Mouse (Mus musculus) gastrocnemius, postnatal 36 days (tissue): ENCODE results near the gene Acly. TPM values are rescaled to one million over a fixed set of nuclear protein-coding genes. Genes with fewer than 3 reads are reported as not detected.

Experiments used
- DNase-seq, 2 experiments: peaks; one replicate each; pipeline ENCODE4 v3.0.0; 2022
- intact Hi-C: fragments of 180-260 bp; cut with DNase I; formaldehyde crosslinking; loops from one replicate; pipeline ENCODE4 v1.15.1; 2025
- long read RNA-seq, 2 experiments: library from polyadenylated mRNA; stranded (forward); transcript quantifications; one replicate each; pipeline ENCODE4 v2.0.0; 2021
- total RNA-seq, 2 experiments: library from RNA; stranded (reverse); gene quantifications; 2 replicates each; pipeline ENCODE4 v1.2.3; 2021

Acly gene
- total RNA-seq = 10 to 100 TPM; 10.4 to 13.6 TPM
- long read RNA-seq, experiment 1, full-length matches to known transcripts = 6 of 9 reads
- long read RNA-seq, experiment 1, partial matches to known transcripts = 0 of 9 reads
- long read RNA-seq, experiment 1, other reads (novel, unspliced or antisense) = 3 of 9 reads
- long read RNA-seq, experiment 2, full-length matches to known transcripts = 9 of 13 reads
- long read RNA-seq, experiment 2, partial matches to known transcripts = 2 of 13 reads
- long read RNA-seq, experiment 2, other reads (novel, unspliced or antisense) = 2 of 13 reads

GRCm38 (mm10) chr11:100527458-100528374 is at the start of gene Acly:
TSS of gene Acly (minus strand) at chr11:100528000.
- DNase-seq = peak; percentile 95 to 99
- intact Hi-C loops = no loop called here

GRCm38 (mm10) chr11:100576256-100576655 is 48.5 kb upstream of the Acly start:
- intact Hi-C loops = no loop called here
- no peak for DNase-seq

DNA sequence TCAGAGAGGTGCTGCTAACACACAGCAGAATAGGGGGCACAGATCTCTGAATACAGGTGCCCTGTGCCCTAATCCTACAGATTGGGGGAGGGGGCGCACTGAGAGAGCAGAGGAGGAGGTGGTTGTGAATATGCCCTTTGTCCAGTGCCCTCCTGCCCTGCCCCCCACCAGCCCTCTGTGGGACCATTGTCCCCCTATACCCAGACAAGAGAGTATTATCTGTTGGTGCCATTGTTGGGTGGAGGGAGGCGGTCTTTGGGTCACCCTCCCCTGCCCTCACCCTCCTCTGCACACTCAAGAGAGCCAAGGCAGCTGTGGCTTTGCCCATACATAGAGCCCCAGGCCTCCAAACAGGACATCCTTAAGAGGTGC is 47.7 kb upstream of the Acly start:
- DNase-seq = no peak
- intact Hi-C loops = no loop called here

- intact Hi-C loops = no loop called here
- peak; percentile 64 to 70 for DNase-seq
Measured at GRCm38 (mm10) chr11:100574708-100575483, 47.1 kb upstream of the Acly start, which contains the start of gene Cnp. TSS of gene Cnp (plus strand) at chr11:100574904.

DNA sequence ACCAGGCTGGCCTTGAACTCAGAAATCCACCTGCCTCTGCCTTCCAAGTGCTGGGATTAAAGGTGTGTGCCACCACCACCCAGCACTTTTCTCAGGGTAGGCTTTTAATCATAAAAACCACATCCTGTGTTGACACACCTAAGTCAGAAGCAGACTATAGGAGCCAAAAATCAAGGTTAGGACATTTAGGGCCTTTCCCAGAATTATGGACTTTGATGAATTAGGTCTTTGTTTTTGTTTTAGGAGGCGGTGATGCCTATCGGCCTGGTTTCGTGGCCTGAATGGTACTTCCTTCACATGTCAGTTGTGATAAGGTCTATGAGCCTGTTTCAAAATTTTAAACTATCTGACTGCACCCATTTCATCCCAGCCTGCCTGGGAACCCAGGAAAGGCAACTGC is 46.4 kb upstream of the Acly start:
- no peak for DNase-seq
- intact Hi-C loops = no loop called here

GRCm38 (mm10) chr11:100571202-100571567 is 43.4 kb upstream of the Acly start:
- DNase-seq = no peak

DNA sequence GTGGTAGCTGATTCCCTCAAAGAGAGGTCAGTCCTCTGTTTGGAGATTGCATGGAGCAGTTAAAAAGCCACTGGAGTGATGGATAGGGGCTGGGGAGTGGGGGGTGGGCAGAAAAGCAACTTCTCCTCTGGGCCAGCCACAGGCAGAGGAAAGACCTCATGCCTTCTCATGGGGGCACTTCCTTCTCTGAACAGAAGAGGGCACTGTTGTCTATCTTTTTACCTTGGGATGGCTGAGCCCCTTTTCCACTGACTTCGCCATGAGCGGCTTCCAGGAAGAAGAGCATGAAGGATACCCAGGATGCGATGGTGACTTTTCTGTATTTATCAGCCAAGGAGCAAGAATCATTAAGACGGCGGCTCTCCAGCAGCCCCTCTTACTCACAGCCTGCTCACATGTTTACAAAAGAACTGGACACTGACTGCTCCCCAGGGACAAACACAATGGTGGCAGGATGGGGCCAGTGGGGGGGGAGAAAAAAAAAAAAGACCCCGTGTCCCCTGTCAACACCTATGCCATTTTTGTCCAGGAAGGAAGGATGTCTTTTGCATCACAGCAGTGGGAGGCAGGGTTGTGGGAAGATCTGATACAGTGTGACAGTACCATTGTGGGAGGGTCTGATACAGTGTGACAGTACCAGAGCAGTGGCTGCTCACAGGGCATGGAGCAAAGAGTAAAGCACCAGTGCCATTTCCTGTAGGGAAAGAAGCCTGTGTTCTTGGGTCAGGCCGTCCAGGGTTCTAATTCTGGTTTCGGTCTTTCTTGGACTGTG is 42.8 kb upstream of the Acly start:
- intact Hi-C loops = loop anchor here (2.0 kb wide), 2 partner anchors 56 to 132 kb away; no protein-coding TSS in a partner anchor
- peak in 1 of 2 experiments; percentile 48 for DNase-seq

More at GRCm38 (mm10) chr11:100571202-100571567, 43.4 kb upstream of the Acly start:
- intact Hi-C loops = loop anchor here (2.0 kb wide), 2 partner anchors 56 to 132 kb away; no protein-coding TSS in a partner anchor

- DNase-seq = no peak
- intact Hi-C loops = loop anchor here (2.0 kb wide), 2 partner anchors 57 to 133 kb away; no protein-coding TSS in a partner anchor
Measured at GRCm38 (mm10) chr11:100569789-100570188, 42.0 kb upstream of the Acly start.

DNA sequence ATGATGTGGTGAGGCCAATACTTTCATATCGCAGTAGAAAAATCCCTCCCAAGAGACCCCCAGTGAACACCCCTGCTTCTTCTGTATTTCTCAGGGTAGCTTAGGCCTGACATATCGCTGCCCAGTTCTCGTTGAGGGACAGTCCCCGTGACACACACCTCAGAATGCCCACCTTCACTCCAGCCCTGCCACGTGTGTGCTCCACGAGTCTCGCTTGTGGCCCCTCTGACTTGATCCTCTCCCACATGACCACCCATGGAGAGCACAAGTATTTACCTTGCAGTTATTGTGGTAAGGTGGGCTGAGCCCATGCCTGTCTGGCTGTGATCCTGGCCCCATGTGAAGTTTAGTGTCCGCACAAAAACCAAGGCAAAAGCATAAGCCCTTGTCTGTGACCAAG is 40.9 kb upstream of the Acly start:
- intact Hi-C loops = no loop called here

GRCm38 (mm10) chr11:100567815-100568245 is 40.0 kb upstream of the Acly start:
- intact Hi-C loops = no loop called here
- no peak for DNase-seq

More for the DNA sequence above, 40.9 kb upstream of the Acly start:
- no peak for DNase-seq

- no peak for DNase-seq
- intact Hi-C loops = no loop called here
Measured at GRCm38 (mm10) chr11:100567229-100567628, 39.4 kb upstream of the Acly start.

DNA sequence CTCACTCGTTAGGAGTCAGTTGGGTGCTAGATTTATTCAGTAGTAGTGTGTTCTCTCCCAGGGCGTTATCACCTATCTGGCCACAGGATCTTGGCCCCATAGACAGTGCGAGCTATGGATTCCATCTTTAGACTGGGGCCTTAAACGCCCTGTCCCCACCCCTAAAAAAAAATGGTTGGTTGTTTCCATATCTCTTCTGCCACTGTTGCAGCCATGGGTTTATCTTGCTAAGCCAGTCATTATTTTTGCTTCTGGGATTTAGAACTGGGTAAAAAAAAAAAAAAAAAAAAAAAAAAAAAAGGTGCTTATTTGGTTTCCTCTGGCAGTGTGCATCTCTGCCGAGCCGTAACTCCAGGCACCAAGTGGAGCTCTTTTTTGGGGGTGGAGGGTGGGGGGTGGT is 36.9 kb upstream of the Acly start:
- intact Hi-C loops = no loop called here
- DNase-seq = no peak

GRCm38 (mm10) chr11:100564297-100564696 is 36.5 kb upstream of the Acly start:
- no peak for DNase-seq
- intact Hi-C loops = no loop called here

DNA sequence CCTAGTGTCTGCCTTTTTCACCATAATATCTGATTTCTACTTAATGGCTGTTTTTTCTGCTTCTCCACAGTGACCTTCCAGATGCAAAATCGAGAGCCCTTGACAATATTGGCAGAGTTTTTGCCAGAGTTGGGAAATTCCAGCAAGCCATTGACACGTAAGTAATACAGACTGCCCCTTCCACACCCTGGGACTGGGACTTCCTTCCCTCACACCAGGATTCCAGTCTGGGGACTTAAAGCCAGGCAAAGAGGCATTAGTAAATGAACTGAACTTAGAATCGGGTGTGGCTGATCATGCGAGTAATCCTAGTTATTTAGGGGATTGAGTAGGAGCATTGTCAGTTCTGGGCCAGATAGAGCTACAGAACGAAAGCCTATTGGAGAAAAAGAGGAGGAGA is 33.9 kb upstream of the Acly start:
- no peak for DNase-seq
- intact Hi-C loops = no loop called here

GRCm38 (mm10) chr11:100559476-100559875 is 31.7 kb upstream of the Acly start:
- DNase-seq = no peak
- intact Hi-C loops = loop anchor here (5.0 kb wide), 1 partner anchor 72 kb away; no protein-coding TSS in a partner anchor

DNA sequence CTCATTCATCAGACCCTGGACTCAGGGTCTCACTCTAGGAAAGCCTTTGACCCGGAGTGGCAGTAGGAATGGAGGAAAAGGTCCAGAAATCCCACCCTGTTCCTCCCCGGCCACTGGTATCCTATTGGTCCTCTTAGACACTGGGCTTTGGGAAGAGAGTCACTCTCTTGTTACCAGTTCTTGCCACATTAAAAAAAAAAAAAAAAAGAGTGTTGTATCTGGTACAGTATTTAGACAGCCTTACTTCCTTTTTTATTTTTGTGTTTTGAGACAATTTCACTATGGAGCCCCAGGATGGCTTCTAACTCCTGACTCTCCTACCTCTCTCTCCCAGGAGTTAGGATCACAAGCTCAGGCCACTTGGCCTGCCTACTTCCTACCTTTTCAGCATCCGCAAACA is 29.8 kb upstream of the Acly start:
- intact Hi-C loops = loop anchor here (5.0 kb wide), 1 partner anchor 70 kb away; no protein-coding TSS in a partner anchor
- DNase-seq = no peak

DNA sequence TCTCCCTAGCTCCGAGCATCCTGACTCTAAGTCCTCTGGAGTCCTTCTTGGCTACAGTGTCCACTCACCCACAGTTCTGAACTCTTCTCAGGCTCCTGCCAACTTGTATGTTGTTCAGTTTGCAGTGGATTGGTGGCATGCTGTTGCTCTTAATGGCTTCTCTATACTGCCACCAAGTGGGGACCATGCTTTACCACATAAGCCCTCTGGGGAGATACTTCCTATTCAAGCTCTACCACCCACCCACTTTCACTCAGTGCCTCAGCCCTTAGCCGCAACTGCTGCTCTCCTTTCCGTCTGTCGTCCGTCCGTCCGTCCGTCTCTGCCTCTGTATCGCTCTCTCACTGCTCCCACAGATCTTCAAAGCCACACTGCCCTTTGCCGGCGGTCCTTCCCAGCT is 27.8 kb upstream of the Acly start:
- intact Hi-C loops = loop anchor here (2.0 to 5.0 kb wide), 2 partner anchors 68 to 127 kb away; no protein-coding TSS in a partner anchor
- DNase-seq = no peak

DNA sequence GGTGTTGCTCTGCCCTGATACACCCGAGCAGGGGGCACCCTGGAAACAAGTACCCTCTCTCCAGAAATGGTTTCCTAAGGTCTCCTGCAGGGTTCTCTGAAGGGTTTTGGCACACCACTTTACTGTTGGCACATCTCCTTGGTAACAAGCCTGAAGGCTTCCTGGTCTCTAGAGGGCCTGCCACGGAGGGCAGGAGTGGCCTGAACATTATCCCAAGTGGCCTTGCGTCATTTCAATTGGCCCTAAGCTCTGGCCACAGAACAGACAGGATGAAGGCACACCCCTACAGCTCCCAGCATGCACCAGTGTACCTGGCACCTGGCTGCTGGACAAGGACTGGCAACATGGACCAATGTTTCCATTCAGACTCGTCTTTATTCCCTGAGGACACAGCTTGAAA is 25.0 kb upstream of the Acly start:
- intact Hi-C loops = loop anchor here (5.0 kb wide), 2 partner anchors 36 to 191 kb away; no protein-coding TSS in a partner anchor
- DNase-seq = no peak

- intact Hi-C loops = loop anchor here (5.0 kb wide), 2 partner anchors 33 to 188 kb away; no protein-coding TSS in a partner anchor
- DNase-seq = no peak
Measured at GRCm38 (mm10) chr11:100550101-100550500, 22.3 kb upstream of the Acly start.
